Mouse (Mus musculus) thymus, adult 2 months (tissue): ENCODE data around the gene Lsmem1.

Source experiments
- CTCF ChIP-seq: fragments of 200-500 bp; IDR thresholded peaks from 2 replicates; pipeline ENCODE4 v1.5.1; 2012; ENCODE audit warnings: mild to moderate bottlenecking, control low read depth, low read length, moderate library complexity, borderline replicate concordance; ENCODE audit not compliant: control insufficient read depth, poor library complexity, insufficient read depth; ENCODE audit errors: extremely low read depth
- POLR2A ChIP-seq: fragments of 200-500 bp; IDR thresholded peaks from 2 replicates; pipeline ENCODE4 v1.6.1; 2012; ENCODE audit warnings: mild to moderate bottlenecking, low read length, control low read depth, moderate library complexity; ENCODE audit not compliant: control insufficient read depth, poor library complexity, insufficient read depth; ENCODE audit errors: extremely low read depth

GRCm38 (mm10) chr12:40220896-40221295 is 21.6 kb upstream of the Lsmem1 start:
- TF ChIP-seq POLR2A = no peak
- no peak for TF ChIP-seq CTCF
